ENCODE assay signal across 25 mouse cellular contexts in genomic region chr1:172472909-172473308, GRCm38 (mm10). TPM values are rescaled to one million over a fixed set of nuclear protein-coding genes. Genes with fewer than 3 reads are reported as not detected.
DNase-seq lines count a peak whose midpoint lies in the region; TF ChIP-seq lines count a peak whose summit lies in the region.
"Had no signal": no experiment of that assay in that cellular context is flagged by ENCODE, and none has a peak within 500 bp of the region (broad histone marks: within the 10 kb centered on the region; RNA-seq: fewer than 3 reads in every experiment).

No protein-coding gene starts in this region.

- no peak overlapping the region for H3K27ac ChIP-seq in CH12.LX (ENCODE audit: insufficient read depth, low read depth)
- H3K27ac ChIP-seq: embryonic facial prominence, embryonic 13.5 days; embryonic facial prominence, embryonic 15.5 days; forebrain, embryonic 13.5 days; forebrain, embryonic 15.5 days had no signal

- TF ChIP-seq CTCF in CH12.LX (conservative IDR thresholded peaks at IDR 0.05 in 1 of 2, IDR thresholded peaks at IDR 0.05 in 1 of 2; ENCODE audit: low read depth in 2 of 2, low read length in 2 of 2), result no peak

- in situ Hi-C loops in CH12.LX (cut with MboI; ENCODE audit: low pct_ligation_motif_present, low pct_unique_long_range_greater_than_20kb, low sequenced_read_pairs), result no loop called here

- dilution Hi-C loops in CH12.LX (cut with MboI; ENCODE audit: extremely low pct_ligation_motif_present, extremely low pct_unique_long_range_greater_than_20kb, low sequenced_read_pairs), result no loop called here

- H3K36me3 ChIP-seq in CH12.LX (replicated peaks in 1 of 2; ENCODE audit: control insufficient read depth in 1 of 2, insufficient read depth in 1 of 2, low read length in 1 of 2), result peaks cover 0 to 12% of the 10 kb centered on the region in 2 experiments
- H3K36me3 ChIP-seq in splenic B cell, adult 2 months (ENCODE audit: control insufficient read depth, insufficient read depth, low read length, poor library complexity, severe bottlenecking), result no peaks in the 10 kb centered on the region
- H3K36me3 ChIP-seq: embryonic facial prominence, embryonic 13.5 days; embryonic facial prominence, embryonic 15.5 days; forebrain, embryonic 15.5 days had no signal

- no peak for TF ChIP-seq POLR2A in CH12.LX (IDR thresholded peaks at IDR 0.05; ENCODE audit: low read depth, low read length)

- no peak overlapping the region for H3K4me2 ChIP-seq in CH12.LX (ENCODE audit: insufficient read depth, low read depth, poor library complexity, severe bottlenecking)
- H3K4me2 ChIP-seq: embryonic facial prominence, embryonic 13.5 days; embryonic facial prominence, embryonic 15.5 days; forebrain, embryonic 13.5 days; forebrain, embryonic 15.5 days had no signal

- no peak overlapping the region for H3K4me3 ChIP-seq in CH12.LX (replicated peaks in 1 of 3; ENCODE audit: low read depth in 2 of 3, low read length in 2 of 3, poor library complexity in 1 of 3)
- H3K4me3 ChIP-seq: embryonic facial prominence, embryonic 13.5 days; embryonic facial prominence, embryonic 15.5 days; erythroblast, embryonic 14.5 days; forebrain, embryonic 13.5 days; forebrain, embryonic 15.5 days had no signal

- DNase-seq in A20 (ENCODE audit: low read depth, low spot score) (peak; percentile 15), CH12.LX (ENCODE audit: extremely low read depth) (no peak)
- DNase-seq in splenic B cell, adult 2 months (ENCODE audit: low read depth, low spot score), result peak; percentile 37
- no peak for DNase-seq in right cerebral cortex, postnatal 36 days (ENCODE audit: low spot score in 2 of 2)
- no peak for DNase-seq in heart, postnatal 10 days
- DNase-seq: adrenal gland, adult 2 months; adrenal gland, postnatal 10 days; adrenal gland, postnatal 25 days; B cell, adult 2 months; cerebellum, adult 11 months; cerebellum, adult 18-20 months; cerebellum, adult 8-10 months; cerebellum, adult 9-11 months; cerebellum, postnatal 14 days; cerebellum, postnatal 36 days; embryo, embryonic 11 days; forebrain, postnatal 0 days had no signal

- H3K9me3 ChIP-seq in CH12.LX (replicated peaks; ENCODE audit: low read length), result peaks cover 4% of the 10 kb centered on the region
- H3K9me3 ChIP-seq: embryonic facial prominence, embryonic 13.5 days; embryonic facial prominence, embryonic 15.5 days; forebrain, embryonic 13.5 days; forebrain, embryonic 15.5 days had no signal

- no peak overlapping the region for H3K9ac ChIP-seq in CH12.LX (ENCODE audit: insufficient read depth, low read depth)
- H3K9ac ChIP-seq: embryonic facial prominence, embryonic 13.5 days; embryonic facial prominence, embryonic 15.5 days; forebrain, embryonic 13.5 days; forebrain, embryonic 15.5 days; forebrain, postnatal 0 days had no signal

- TF ChIP-seq RAD21 in CH12.LX (IDR thresholded peaks at IDR 0.05; ENCODE audit: low read depth, low read length), result no peak

- H3K27me3 ChIP-seq in CH12.LX (replicated peaks), result no peaks in the 10 kb centered on the region
- no peaks in the 10 kb centered on the region for H3K27me3 ChIP-seq in splenic B cell, adult 2 months (ENCODE audit: control insufficient read depth, insufficient read depth, low read length, poor library complexity, severe bottlenecking)
- H3K27me3 ChIP-seq: embryonic facial prominence, embryonic 13.5 days; embryonic facial prominence, embryonic 15.5 days; forebrain, embryonic 13.5 days; forebrain, embryonic 15.5 days had no signal

- TF ChIP-seq EP300 in CH12.LX (IDR thresholded peaks at IDR 0.05; ENCODE audit: low read length), result peak; percentile 70

- H3K79me2 ChIP-seq in CH12.LX (replicated peaks; ENCODE audit: control insufficient read depth, extremely low read depth, insufficient read depth, poor library complexity, severe bottlenecking), result no peaks in the 10 kb centered on the region

- intact Hi-C loops in heart, postnatal 10 days (cut with DNase I), result no loop called here

- peaks cover 25 to 42% of the 10 kb centered on the region in 2 experiments for H3K4me1 ChIP-seq in CH12.LX (ENCODE audit: control insufficient read depth in 1 of 2, insufficient read depth in 2 of 2)
- H3K4me1 ChIP-seq: embryonic facial prominence, embryonic 13.5 days; embryonic facial prominence, embryonic 15.5 days; forebrain, embryonic 13.5 days; forebrain, embryonic 15.5 days had no signal

TF ChIP-seq in CH12.LX, 34 proteins besides CTCF, POLR2A, EP300 and RAD21:
- TF ChIP-seq ETS1 (conservative IDR thresholded peaks at IDR 0.05; ENCODE audit: low read depth, low read length) (peak; percentile 13; the same call in 1 of the 2 replicates), TCF12 (IDR thresholded peaks at IDR 0.05; ENCODE audit: low read depth, low read length) (no peak), IRF4 (IDR thresholded peaks at IDR 0.05; ENCODE audit: low read depth, low read length) (peak; percentile 74), KAT2A (IDR thresholded peaks at IDR 0.05; ENCODE audit: insufficient replicate concordance, low read length) (no peak), POLR2AphosphoS2 (IDR thresholded peaks at IDR 0.05; ENCODE audit: low read depth, low read length) (no peak), PAX5 (IDR thresholded peaks at IDR 0.05; ENCODE audit: low read length) (no peak), MYC (IDR thresholded peaks at IDR 0.05; ENCODE audit: low read depth, low read length) (0 out of 2 replicates have a peak, but pooled peaks have one; percentile 11), MEF2A (IDR thresholded peaks at IDR 0.05; ENCODE audit: borderline replicate concordance, low read depth, low read length) (peak; percentile 56; the same call in 1 of the 2 replicates), BHLHE40 (IDR thresholded peaks at IDR 0.05; ENCODE audit: low read depth, low read length) (no peak), JUND (conservative IDR thresholded peaks at IDR 0.05; ENCODE audit: low read depth, low read length) (no peak), ZNF384 (IDR thresholded peaks at IDR 0.05; ENCODE audit: low read depth, low read length) (peak; percentile 60)

RNA-seq across cellular contexts. Expression of gene Slamf9, which starts 2.2 kb away (rescaled TPM):
- total RNA-seq in CH12.LX (2012; rRNA removed) (17.0 and 30.9 TPM in 2 replicates), CH12.LX (2014; rRNA removed) (30.1 and 32.6 TPM in 2 replicates)
- polyA plus RNA-seq in CH12.LX (2012; ENCODE audit: insufficient read length, low read depth), result 28.3 and 30.3 TPM in 2 replicates
- 1 to 10 TPM; 1.3 to 1.4 TPM for total RNA-seq in heart, postnatal 10 days (2021)
- total RNA-seq: common myeloid progenitor, adult 5-6 weeks; MEL had no signal
- polyA plus RNA-seq: CD4-positive, CD25-positive, alpha-beta regulatory T cell, adult 4 months; embryonic facial prominence, embryonic 13.5 days; erythroblast, embryonic 14.5 days; forebrain, embryonic 15.5 days had no signal

RNA-seq across cellular contexts. Expression of gene Igsf9, which starts 8.7 kb away (rescaled TPM):
- total RNA-seq in CH12.LX (2012; rRNA removed), result 4.5 and 6.0 TPM in 2 replicates
- 2.0 and 2.7 TPM in 2 replicates for total RNA-seq in CH12.LX (2014; rRNA removed)
- polyA plus RNA-seq in CH12.LX (2012; ENCODE audit: insufficient read length, low read depth), result 6.5 and 7.2 TPM in 2 replicates
- 1 to 10 TPM; 1.0 to 1.4 TPM for total RNA-seq in heart, postnatal 10 days (2021)
- polyA plus RNA-seq: erythroblast, embryonic 14.5 days had no signal

RNA-seq across cellular contexts. Expression of gene Tagln2, which starts 26.9 kb away (rescaled TPM):
- 179 and 206 TPM in 2 replicates for total RNA-seq in CH12.LX (2012; rRNA removed)
- total RNA-seq in CH12.LX (2014; rRNA removed), result 145 and 172 TPM in 2 replicates
- 281 and 337 TPM in 2 replicates for polyA plus RNA-seq in CH12.LX (2012; ENCODE audit: insufficient read length, low read depth)
- 100 to 1,000 TPM; 173 to 178 TPM for total RNA-seq in heart, postnatal 10 days (2021)

RNA-seq across cellular contexts. Expression of gene Cfap45, which starts 47.7 kb away (rescaled TPM):
- total RNA-seq in CH12.LX (2012; rRNA removed) (not detected in 2 replicates), CH12.LX (2014; rRNA removed) (not detected in 2 replicates)
- polyA plus RNA-seq in CH12.LX (2012; ENCODE audit: insufficient read length, low read depth), result not detected in 2 replicates
- 1 to 10 TPM; 1.8 to 2.8 TPM for total RNA-seq in heart, postnatal 10 days (2021)
- total RNA-seq: MEL had no signal

Comparison
In these comparisons a context has a peak if more than half of its experiments do, and no peak if none do; other contexts are left out.
1. DNase-seq: peak in A20 (single experiment) and splenic B cell, adult 2 months (single experiment); none in CH12.LX (single experiment), right cerebral cortex, postnatal 36 days (0 of 2) and heart, postnatal 10 days (0 of 2).
2. RNA of gene Slamf9, which starts 2.2 kb away (total RNA-seq): 17.0 to 32.6 TPM in CH12.LX; 1.3 to 1.4 TPM in heart, postnatal 10 days; every median in the first group is over 4 times any median in the second.